Mouse (Mus musculus) intestine, postnatal 0 days (tissue): ENCODE results near the gene Pde4dip. TPM values are rescaled to one million over a fixed set of nuclear protein-coding genes. Genes with fewer than 3 reads are reported as not detected.

Experiments used
- ATAC-seq: fragments of 200-750 bp; cut with Nextera tagmentation; 2 replicates; pipeline ENCODE4 v1.8.0; 2017; ENCODE audit warnings: mild to moderate bottlenecking, moderate TSS enrichment, moderate library complexity
- H3K27ac ChIP-seq: fragments of 300-500 bp; sonication (generic); 2 replicates; pipeline ENCODE4 v1.5.1; 2014; ENCODE audit warnings: mild to moderate bottlenecking, low read depth, low read length, moderate library complexity
- H3K27me3 ChIP-seq: fragments of 300-500 bp; sonication (generic); replicated peaks from 2 replicates; pipeline ENCODE4 v1.6.1; 2014; ENCODE audit warnings: low read length, mixed read lengths; ENCODE audit not compliant: control insufficient read depth, insufficient read depth
- H3K36me3 ChIP-seq: fragments of 300-500 bp; sonication (generic); 2 replicates; pipeline ENCODE4 v1.6.1; 2014; ENCODE audit warnings: mild to moderate bottlenecking, moderate library complexity; ENCODE audit not compliant: control insufficient read depth, insufficient read depth
- H3K4me1 ChIP-seq: fragments of 300-500 bp; sonication (generic); replicated peaks from 2 replicates; pipeline ENCODE4 v1.6.1; 2014; ENCODE audit warnings: antibody characterized with exemption, low read length, mixed read lengths; ENCODE audit not compliant: control insufficient read depth, insufficient read depth
- H3K4me2 ChIP-seq: fragments of 300-500 bp; sonication (generic); replicated peaks from 2 replicates; pipeline ENCODE4 v1.6.1; 2014; ENCODE audit warnings: low read depth, mild to moderate bottlenecking, moderate library complexity
- H3K4me3 ChIP-seq: fragments of 300-500 bp; sonication (generic); 2 replicates; pipeline ENCODE4 v1.5.1; 2014; ENCODE audit warnings: low read depth, low read length
- H3K9ac ChIP-seq: fragments of 300-500 bp; sonication (generic); 2 replicates; pipeline ENCODE4 v1.6.1; 2014; ENCODE audit warnings: mild to moderate bottlenecking, low read depth, low read length
- H3K9me3 ChIP-seq: fragments of 300-500 bp; sonication (generic); 2 replicates; pipeline ENCODE4 v1.6.1; 2016; ENCODE audit warnings: mixed run types; ENCODE audit not compliant: control insufficient read depth
- CTCF ChIP-seq: sonication (generic); IDR thresholded peaks from 2 replicates; pipeline ENCODE4 v1.5.1; 2016; ENCODE audit warnings: low read depth, mild to moderate bottlenecking, control low read depth, antibody characterized with exemption, moderate library complexity
- WGBS: fragments of 180-500 bp; shearing (Covaris S2); extraction: QIAGEN DNeasy Blood & Tissue Kit; methylation state at CpG from one replicate; pipeline ENCODE4 v1.1.7; 2014; 5-methylcytosine and 5-hydroxymethylcytosine counted together
- polyA plus RNA-seq: library from polyadenylated mRNA; unstranded; fragments of >200 nt; fragmentation: Nextera tagmentation; extraction: Ambion mirVana; gene quantifications from 2 replicates; pipeline ENCODE4 v1.2.1, GENCODE M21; 2015

Pde4dip gene
- polyA plus RNA-seq, 1 experiment from 2014 or later: 10.0 TPM

DNA sequence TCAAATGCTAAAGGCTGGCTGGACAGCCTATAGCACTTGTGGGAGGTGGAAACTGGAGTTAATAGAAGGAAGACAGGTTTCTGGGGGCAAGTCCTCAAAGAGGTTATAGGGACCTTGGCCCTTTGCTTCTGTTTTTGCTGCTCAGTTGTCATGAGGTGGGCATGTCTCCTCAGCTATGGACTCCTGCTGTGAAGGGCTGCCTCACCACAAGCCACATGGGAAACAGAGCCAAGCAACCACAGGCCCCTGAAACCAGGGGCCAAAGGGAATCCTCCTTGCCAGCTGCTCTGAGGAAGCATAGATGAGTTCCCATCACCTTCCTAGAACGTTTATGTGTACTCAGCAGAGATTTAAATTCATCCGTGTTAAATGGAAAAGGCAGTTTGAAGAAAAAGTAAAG is 45.9 kb downstream of the Pde4dip start:
- Histone ChIP-seq H3K4me1 (no peaks in the 10 kb centered on the region), H3K27me3 (no peaks in the 10 kb centered on the region), H3K4me3 (no peak overlapping the region), H3K36me3 (no peaks in the 10 kb centered on the region), H3K27ac (no peak overlapping the region), H3K4me2 (no peak overlapping the region), H3K9ac (no peak overlapping the region), H3K9me3 (no peaks in the 10 kb centered on the region)
- TF ChIP-seq CTCF: no peak
- ATAC-seq: no peak
- WGBS: 65% methylated on average over 2 of the region's 2 CpGs

DNA sequence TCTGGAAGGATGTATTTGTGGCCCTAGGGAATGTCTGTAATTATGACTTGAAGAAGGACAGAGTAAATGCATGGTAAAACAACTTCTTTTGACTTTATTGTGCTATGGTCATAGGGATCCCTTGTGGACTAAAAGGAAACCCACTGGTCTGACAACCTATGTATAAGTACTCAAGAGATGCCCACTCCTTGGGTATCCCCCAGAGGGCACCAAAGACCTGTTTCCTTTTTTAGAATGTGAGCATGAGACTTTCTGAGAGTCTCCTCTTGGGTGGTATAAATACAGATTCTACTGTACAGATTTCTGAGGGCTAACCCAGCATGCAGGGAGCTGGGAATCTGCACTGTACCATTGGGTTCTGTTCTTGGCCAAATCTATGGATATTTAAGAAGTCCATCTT is 48.1 kb downstream of the Pde4dip start:
- Histone ChIP-seq H3K27me3 (no peaks in the 10 kb centered on the region), H3K36me3 (no peaks in the 10 kb centered on the region), H3K9ac (no peak overlapping the region), H3K4me2 (no peak overlapping the region), H3K9me3 (no peaks in the 10 kb centered on the region), H3K27ac (no peak overlapping the region), H3K4me3 (no peak overlapping the region), H3K4me1 (no peaks in the 10 kb centered on the region)
- TF ChIP-seq CTCF: peak; percentile 49
- ATAC-seq: no peak

DNA sequence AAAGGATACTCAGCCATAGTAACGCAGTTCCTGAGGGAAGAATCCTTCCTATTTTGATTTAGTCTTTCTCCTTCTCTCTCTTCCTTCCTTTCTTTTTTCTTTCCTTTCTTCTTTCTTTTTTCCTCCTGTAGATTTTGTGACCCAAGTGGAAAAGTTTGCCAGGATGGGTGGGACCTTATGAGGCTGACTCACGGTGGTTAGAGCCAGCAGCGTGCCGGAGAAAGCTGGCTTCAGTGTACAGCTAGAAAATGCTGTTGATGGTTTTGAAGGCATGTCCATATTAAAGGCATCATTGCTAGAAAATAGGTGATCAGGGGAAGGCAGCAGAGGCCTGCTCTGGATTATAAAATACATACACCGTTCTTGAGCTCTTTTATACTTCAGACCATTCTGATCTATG is 52.6 kb downstream of the Pde4dip start:
- Histone ChIP-seq H3K4me2 (no peak overlapping the region), H3K27ac (no peak overlapping the region), H3K4me1 (no peaks in the 10 kb centered on the region), H3K4me3 (no peak overlapping the region), H3K27me3 (no peaks in the 10 kb centered on the region), H3K36me3 (no peaks in the 10 kb centered on the region), H3K9ac (no peak overlapping the region), H3K9me3 (no peaks in the 10 kb centered on the region)
- WGBS: 85% methylated on average over 5 of the region's 5 CpGs
- no peak for ATAC-seq
- TF ChIP-seq CTCF: no peak

DNA sequence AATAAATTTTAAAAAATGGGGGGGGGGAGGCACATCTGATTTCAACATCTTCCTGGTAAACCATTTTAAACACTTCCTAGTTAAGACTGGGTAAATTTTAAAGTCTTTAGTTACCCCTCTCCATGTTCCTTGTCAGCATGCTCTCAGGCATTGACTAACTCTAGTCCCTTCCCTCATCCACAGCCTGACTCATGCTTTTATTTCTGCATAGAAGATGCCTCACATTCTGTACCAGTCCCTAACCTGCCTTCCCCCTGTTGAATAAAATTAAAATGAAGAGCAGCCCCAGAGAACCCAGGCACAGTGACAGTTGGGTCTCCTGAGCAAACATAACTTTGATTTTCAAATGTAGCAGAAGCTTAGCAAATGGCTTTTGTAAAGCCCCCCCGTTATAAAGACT is 53.9 kb downstream of the Pde4dip start:
- ATAC-seq: no peak
- H3K4me2 ChIP-seq: no peak overlapping the region
- no peaks in the 10 kb centered on the region for H3K27me3 ChIP-seq
- H3K9me3 ChIP-seq: no peaks in the 10 kb centered on the region
- no peaks in the 10 kb centered on the region for H3K4me1 ChIP-seq
- no peak overlapping the region for H3K9ac ChIP-seq
- no peak for TF ChIP-seq CTCF
- H3K4me3 ChIP-seq: no peak overlapping the region
- WGBS: 39% methylated on average over 1 of the region's 1 CpGs
- H3K27ac ChIP-seq: no peak overlapping the region
- no peaks in the 10 kb centered on the region for H3K36me3 ChIP-seq

DNA sequence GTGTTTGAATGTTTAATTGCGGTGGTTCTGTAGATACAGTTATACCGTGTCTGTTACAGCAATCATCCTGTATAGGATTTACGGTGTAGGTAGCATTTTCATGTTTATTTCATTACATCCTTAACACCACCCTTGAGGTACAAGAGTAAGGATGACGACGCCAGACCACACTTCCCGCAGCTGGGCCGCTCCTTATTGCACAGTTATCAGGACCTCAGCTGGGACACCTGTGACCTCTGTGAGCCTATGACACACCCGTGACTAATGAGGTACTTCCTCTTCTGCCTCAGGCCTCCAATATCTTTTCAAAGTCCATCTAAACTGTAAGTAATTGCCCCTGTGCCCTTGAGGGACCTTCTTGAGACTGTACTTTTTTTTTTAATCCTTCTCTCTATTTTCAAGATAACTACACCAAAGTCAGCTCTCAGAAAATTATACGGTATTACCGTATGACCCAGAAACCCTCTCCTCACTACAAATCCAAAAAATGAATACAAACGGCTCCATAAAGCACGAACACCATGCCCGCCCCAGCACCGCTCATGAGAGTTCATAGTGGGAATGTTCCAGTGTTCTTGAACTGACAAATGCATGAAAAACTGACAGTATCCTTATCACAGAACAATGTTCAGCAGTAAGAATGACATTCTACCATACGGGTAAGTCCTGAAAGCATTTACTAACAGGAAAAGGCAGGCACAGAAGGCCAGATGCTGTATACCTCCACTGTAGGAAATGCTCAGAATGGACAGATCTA is 56.8 kb downstream of the Pde4dip start:
- TF ChIP-seq CTCF: no peak
- Histone ChIP-seq H3K27me3 (no peaks in the 10 kb centered on the region), H3K4me2 (no peak overlapping the region), H3K9ac (no peak overlapping the region), H3K9me3 (no peaks in the 10 kb centered on the region), H3K4me1 (no peaks in the 10 kb centered on the region), H3K36me3 (no peaks in the 10 kb centered on the region), H3K4me3 (no peak overlapping the region), H3K27ac (peak overlapping the region; percentile 57)
- 38% methylated on average over 15 of the region's 15 CpGs for WGBS
- peak; percentile 98 for ATAC-seq

DNA sequence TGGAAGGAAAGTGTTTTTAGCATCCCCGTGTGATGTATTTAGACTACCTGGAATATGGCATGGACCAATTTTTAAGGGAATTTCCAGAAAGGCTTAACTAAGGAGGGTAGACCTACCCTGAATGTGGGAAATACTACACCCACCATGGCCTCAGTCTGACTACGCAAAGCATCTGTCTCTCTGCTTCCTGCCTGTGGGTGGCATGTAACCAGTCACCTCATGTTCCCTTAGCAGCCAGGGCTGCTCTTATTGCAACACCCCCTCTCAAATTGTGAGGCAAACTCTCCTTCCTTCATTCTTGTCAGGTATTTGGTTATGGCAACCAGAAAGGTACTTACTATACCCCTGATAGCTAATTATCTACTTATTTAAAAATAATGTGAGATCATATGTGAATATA is 57.9 kb downstream of the Pde4dip start:
- Histone ChIP-seq H3K4me1 (no peaks in the 10 kb centered on the region), H3K27me3 (no peaks in the 10 kb centered on the region), H3K27ac (no peak overlapping the region), H3K9ac (no peak overlapping the region), H3K4me2 (no peak overlapping the region), H3K9me3 (no peaks in the 10 kb centered on the region), H3K36me3 (no peaks in the 10 kb centered on the region), H3K4me3 (no peak overlapping the region)
- WGBS: 76% methylated on average over 2 of the region's 2 CpGs
- ATAC-seq: no peak
- no peak for TF ChIP-seq CTCF

DNA sequence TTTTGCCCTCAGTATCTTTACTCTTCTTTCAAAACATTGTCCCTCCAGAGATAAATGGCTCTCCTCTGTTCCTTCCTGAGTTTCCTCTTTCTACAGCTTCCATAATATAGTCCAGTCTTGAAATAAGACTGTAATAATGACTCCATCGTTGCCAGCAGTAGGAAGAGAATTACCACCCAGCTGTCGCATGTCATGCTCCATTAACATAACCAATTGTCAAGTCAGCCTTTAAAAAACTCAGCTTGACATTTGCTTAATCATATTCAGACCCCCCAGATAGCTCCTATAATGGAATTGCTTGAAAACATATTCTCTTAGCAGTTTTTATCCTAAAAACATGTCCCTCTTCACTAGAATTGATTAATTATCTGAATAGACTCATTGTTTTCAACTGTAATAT is 58.4 kb downstream of the Pde4dip start:
- WGBS: 58% methylated on average over 2 of the region's 2 CpGs

More for the DNA sequence above, 58.4 kb downstream of the Pde4dip start:
- no peaks in the 10 kb centered on the region for H3K36me3 ChIP-seq
- TF ChIP-seq CTCF: no peak
- no peaks in the 10 kb centered on the region for H3K27me3 ChIP-seq
- H3K4me1 ChIP-seq: no peaks in the 10 kb centered on the region
- no peak overlapping the region for H3K4me3 ChIP-seq
- H3K9me3 ChIP-seq: no peaks in the 10 kb centered on the region
- ATAC-seq: no peak
- no peak overlapping the region for H3K4me2 ChIP-seq
- no peak overlapping the region for H3K9ac ChIP-seq
- no peak overlapping the region for H3K27ac ChIP-seq
